Mouse (Mus musculus) CH12.LX (cell line): ENCODE data around the gene Unk.

Experiments
- CTCF ChIP-seq, 2 experiments: IDR thresholded peaks in 1 of 2; conservative IDR thresholded peaks in 1 of 2; 2 replicates each; pipeline ENCODE4 v1.5.1; 2011 to 2012; ENCODE audit warnings: low read depth in 2 of 2, low read length in 2 of 2, improper control_type of control experiment in 1 of 2, inconsistent platforms in 1 of 2, mild to moderate bottlenecking in 1 of 2, moderate library complexity in 1 of 2
- E2F4 ChIP-seq: IDR thresholded peaks from 2 replicates; pipeline ENCODE4 v1.6.1; 2011; ENCODE audit warnings: low read depth, low read length, improper control_type of control experiment; ENCODE audit not compliant: insufficient replicate concordance
- KAT2A ChIP-seq: IDR thresholded peaks from 2 replicates; pipeline ENCODE4 v1.6.1; 2012; ENCODE audit warnings: low read length, improper control_type of control experiment, inconsistent platforms; ENCODE audit not compliant: insufficient replicate concordance
- MAFK ChIP-seq: IDR thresholded peaks from 2 replicates; pipeline ENCODE4 v1.6.1; 2011; ENCODE audit warnings: low read length, improper control_type of control experiment; ENCODE audit not compliant: insufficient replicate concordance
- MEF2A ChIP-seq: IDR thresholded peaks from 2 replicates; pipeline ENCODE4 v1.6.1; 2014; ENCODE audit warnings: low read depth, mild to moderate bottlenecking, inconsistent platforms, low read length, improper control_type of control experiment, borderline replicate concordance
- MXI1 ChIP-seq: IDR thresholded peaks from 2 replicates; pipeline ENCODE4 v1.6.1; 2011; ENCODE audit warnings: mild to moderate bottlenecking, low read depth, low read length, improper control_type of control experiment
- POLR2A ChIP-seq: IDR thresholded peaks from 2 replicates; pipeline ENCODE4 v1.6.1; 2011; ENCODE audit warnings: low read depth, mild to moderate bottlenecking, improper control_type of control experiment, low read length
- POLR2AphosphoS2 ChIP-seq: IDR thresholded peaks from 2 replicates; pipeline ENCODE4 v1.6.1; 2011; ENCODE audit warnings: low read depth, low read length, improper control_type of control experiment
- TCF12 ChIP-seq: IDR thresholded peaks from 2 replicates; pipeline ENCODE4 v1.6.1; 2014; ENCODE audit warnings: low read depth, mild to moderate bottlenecking, inconsistent platforms, low read length, improper control_type of control experiment
- USF1 ChIP-seq: IDR thresholded peaks from 2 replicates; pipeline ENCODE4 v1.6.1; 2014; ENCODE audit warnings: low read depth, mild to moderate bottlenecking, inconsistent platforms, low read length, improper control_type of control experiment
- ZNF384 ChIP-seq: IDR thresholded peaks from 2 replicates; pipeline ENCODE4 v1.6.1; 2012; ENCODE audit warnings: low read depth, low read length, improper control_type of control experiment, inconsistent platforms

DNA sequence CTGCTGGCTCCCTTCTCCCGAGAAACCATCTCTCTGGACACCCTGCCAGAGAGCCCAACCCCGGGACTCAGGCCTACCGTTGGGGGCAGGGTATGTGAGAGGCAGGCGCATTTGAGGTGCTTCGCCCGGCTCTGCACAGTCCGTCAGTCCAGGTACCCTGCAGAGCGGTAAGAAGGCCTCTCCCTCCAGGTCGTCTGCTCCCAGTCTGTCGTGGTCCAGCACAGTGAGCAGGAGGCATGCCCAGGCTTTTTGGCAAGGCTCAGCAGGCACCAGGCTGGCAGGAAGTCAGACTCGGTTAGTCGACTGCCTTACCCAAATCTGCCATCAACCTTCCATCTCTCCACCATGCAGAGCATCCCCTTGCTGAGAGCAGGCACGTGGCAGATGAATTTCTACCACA lies 33.4 kb downstream of the Unk start:
- TF ChIP-seq POLR2A (no peak), CTCF (conservative IDR thresholded peaks at IDR 0.05 in 1 of 2, IDR thresholded peaks at IDR 0.05 in 1 of 2; ENCODE audit: low read depth in 2 of 2, low read length in 2 of 2) (no peak), ZNF384 (no peak), KAT2A (no peak), TCF12 (no peak), MXI1 (no peak), E2F4 (no peak), MEF2A (no peak), MAFK (no peak), POLR2AphosphoS2 (no peak), USF1 (no peak)
